Mouse (Mus musculus) fibroblast of lung, adult 2 months (primary cell): ENCODE results near the gene Coch.
"Not testable (repeated sequence)": the region's sequence is repeated elsewhere in the genome, so short reads cannot be mapped to it uniquely, and the experiment has no call there.

Experiments used
- DNase-seq: peaks from one replicate; pipeline ENCODE4 v3.0.0-alpha.2; 2011; ENCODE audit warnings: low read depth

The Coch gene

GRCm38 (mm10) chr12:51593229-51594029 is at the start of gene Coch:
TSS of gene Coch (plus strand) at chr12:51593341.
- DNase-seq, result no peak

- DNase-seq, result no peak
Measured at GRCm38 (mm10) chr12:51543402-51543960, 49.7 kb upstream of the Coch start.

DNA sequence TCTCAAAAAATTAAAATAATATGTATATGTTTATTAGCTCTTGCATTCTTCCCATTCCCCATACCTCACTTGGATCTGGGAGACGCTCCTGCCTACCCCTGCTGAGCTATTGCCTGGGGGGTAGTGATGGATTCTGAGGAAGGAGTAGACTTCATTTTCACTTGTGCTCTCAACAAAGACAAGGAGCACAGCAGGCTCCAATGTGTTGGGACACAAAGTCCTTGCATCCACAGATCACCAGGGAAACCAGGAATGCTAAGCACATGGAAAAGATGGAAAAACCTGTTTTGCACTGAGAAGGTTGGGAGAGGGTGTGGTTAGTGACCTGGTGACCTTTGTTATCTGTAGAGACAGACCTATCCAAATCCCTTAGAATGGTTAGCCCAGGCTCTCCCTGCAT is 38.1 kb upstream of the Coch start:
- no peak for DNase-seq

DNA sequence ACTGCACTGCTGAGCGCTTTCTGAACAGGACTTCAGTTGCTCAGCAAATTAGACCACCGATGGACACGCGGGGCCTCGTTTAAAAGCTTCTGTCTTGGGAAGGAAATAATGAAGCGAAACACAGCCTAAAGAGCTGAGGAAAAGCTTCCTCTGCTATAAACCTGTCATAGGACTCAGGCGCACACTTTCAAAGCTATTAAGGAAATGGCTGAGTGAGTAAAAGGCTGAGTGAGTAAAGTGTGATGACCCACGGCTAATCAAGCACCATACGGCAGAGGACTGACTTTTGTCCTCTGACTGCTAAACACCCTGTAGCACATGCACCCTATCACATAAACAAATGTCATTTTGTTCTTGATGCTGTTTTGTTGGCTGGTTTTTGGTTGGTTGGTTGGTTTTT is 31.7 kb upstream of the Coch start:
- DNase-seq, result no peak

DNA sequence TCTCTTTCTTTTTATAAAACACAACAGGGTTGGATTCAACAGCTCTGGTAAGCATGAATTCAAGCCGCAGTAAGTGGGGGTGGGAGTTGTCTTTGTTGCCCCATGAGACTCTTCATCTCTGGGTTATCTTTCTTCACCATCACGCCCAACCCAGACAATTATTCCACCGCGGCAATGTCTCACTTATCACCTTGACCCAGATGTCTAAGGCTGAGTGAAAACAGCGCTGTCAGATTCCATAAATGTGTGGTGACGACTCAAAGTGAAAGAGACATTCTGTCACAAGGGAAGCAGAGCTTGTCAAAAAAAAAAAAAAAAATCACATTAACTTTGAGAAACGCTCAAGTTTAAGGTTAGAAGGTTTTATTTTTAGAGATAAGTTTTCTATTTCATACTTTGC is 25.9 kb upstream of the Coch start:
- no peak for DNase-seq

DNA sequence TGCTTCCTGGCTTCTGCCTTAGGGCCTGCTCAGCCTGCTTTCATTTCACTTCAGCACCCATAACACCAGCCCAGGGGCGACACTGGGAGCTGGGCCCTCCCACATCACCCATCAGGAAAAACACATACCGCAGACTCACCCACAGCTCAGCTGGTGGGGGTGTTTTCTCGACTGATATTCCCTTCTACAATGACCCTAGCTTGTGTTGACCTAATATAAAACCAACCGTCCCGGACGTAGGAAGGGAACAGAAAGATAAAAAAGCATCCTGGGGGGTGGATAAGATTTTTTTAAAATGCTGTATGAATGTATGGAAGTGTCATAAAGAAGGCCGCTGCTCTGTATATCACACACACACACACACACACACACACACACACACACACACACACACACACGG is 23.7 kb upstream of the Coch start:
- DNase-seq, result no peak

GRCm38 (mm10) chr12:51569944-51570343 is 23.2 kb upstream of the Coch start:
- DNase-seq, result no peak

DNA sequence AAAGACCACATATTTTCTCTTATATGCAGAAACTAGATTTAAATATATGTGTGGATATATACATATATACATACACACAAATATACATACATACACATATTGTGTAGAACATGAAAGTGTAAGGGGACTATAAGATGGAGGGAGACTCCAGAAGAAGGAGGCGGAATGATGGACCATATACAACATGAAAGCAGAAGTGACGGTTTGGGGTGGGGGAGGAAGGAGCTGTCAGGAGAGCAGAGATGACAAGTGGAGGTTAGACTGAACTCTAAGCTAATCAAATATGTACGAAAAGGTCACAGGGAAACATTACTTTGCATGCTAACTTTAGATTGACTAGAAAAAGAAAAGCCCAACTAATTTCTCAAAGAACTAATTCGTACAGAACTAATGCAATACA is 20.5 kb upstream of the Coch start:
- DNase-seq, result no peak

GRCm38 (mm10) chr12:51577816-51578215 is 15.3 kb upstream of the Coch start:
- not testable (repeated sequence) for DNase-seq

GRCm38 (mm10) chr12:51589263-51589662 is 3.9 kb upstream of the Coch start:
- no peak for DNase-seq

- DNase-seq, result no peak
Measured at GRCm38 (mm10) chr12:51591921-51592320, 1.2 kb upstream of the Coch start.

DNA sequence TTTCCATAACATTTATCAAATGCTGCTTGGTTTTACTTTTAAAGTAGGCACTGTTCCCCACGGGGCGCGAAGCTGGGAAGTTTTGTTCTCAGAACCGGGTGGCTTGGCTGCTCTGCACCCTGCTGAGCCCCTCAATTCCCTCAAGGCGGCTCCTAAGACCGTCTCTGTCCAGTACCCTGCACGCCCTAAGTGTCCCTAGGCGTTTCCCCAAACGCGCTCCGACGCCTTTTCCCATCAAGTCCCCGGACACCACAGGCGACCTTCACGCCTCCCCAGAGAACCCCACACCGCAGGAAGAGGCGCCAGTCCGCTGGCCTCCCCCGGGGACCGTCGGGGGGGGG is 283 bp upstream of the Coch start:
- DNase-seq, result no peak

DNA sequence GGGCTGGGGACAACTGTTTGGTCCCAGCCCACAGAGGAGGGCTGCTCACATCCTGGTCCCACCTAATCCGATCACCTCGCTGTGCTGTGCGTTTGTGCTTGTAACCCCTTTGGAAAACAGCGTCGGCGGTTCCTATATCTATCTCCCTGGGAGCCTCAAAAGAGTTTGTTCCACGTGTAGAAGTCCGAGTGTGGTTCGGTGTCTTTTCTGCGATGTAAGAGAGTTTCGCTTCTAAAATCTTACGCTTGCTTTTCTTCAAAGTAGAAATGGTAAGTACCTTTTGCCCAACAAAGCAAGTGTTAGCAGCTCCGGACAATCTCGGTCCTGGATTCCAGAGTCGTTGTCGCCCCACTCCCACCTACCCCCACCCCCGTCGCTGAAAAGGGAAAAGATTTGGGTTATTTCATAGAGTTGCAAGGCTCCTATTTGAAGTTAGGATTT is 909 bp downstream of the Coch start:
- no peak for DNase-seq

GRCm38 (mm10) chr12:51603306-51603705 is 10.2 kb downstream of the Coch start:
- DNase-seq, result no peak

GRCm38 (mm10) chr12:51606138-51606537 is 13.0 kb downstream of the Coch start:
- DNase-seq, result peak; percentile 40

DNA sequence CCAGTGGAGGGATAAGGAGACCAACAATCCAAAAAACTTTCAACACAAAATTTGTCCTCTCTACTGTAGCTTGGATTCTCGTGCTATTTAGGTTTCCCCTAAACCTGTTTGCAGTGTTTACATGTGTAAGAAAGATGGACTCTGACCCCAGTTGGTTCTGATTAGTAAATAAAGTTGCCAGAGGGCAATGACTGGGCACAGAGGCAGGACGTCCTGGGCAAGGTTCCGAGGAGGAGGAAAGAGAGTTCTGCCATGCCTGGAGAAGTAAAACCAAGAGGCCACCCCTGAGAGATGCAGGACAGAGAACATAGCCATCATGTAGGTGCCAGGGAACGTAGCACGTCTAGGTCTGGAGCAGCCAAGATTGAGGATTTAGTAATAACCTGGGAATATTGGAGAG is 19.2 kb downstream of the Coch start:
- no peak for DNase-seq

DNA sequence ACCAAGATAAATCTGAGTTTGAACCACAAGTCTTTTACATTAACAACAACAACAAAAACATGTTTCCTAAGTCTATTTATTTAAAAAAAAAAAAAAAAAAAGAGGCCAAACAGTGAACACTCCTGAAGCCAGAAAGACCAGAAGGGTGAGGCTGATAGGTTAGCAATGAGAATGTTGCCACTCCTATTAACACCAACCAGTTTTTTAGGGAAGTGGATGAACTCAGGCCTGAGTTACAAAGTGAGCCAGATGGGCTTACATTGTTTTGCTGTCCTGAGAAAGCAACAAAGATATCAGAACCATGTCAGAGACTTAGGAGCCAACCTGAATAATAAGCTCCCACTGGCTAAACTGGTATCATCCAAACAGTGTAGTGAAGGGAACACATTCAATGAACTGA is 27.4 kb downstream of the Coch start:
- no peak for DNase-seq

DNA sequence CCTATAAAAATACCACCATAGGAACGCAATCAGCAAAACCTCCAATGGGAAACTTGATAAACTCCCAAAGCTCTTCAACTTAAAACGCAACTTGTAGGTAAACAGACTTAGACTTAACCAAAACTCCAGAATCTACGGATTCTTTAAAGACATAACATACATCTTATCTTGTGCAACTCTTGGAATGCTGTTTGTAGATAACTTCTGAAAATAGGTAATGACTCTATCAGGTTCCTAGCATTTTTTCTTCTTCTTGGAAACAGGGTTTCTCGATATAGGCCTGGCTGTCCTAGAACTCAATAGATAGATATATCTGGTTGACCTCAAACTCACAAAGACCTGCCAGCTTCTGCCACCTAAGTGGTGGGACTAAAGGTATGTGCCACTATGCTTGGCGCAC is 28.0 kb downstream of the Coch start:
- no peak for DNase-seq

- DNase-seq, result no peak
Measured at GRCm38 (mm10) chr12:51622670-51623365, 29.7 kb downstream of the Coch start.

DNA sequence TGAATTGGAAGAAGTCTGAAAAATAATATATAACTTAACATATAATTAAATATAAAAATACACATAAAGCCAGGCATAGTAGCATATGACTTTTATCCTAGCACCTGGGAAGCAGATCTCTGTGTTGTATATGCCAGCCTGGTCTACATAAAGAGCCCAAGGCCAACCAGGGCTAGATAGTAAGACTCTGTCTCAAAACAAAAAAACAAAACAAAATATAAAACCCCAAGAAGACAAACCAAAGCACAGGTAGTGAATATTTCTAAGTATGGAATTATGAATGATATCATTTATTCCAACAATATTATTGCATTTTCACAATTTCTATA is 30.2 kb downstream of the Coch start:
- no peak for DNase-seq

DNA sequence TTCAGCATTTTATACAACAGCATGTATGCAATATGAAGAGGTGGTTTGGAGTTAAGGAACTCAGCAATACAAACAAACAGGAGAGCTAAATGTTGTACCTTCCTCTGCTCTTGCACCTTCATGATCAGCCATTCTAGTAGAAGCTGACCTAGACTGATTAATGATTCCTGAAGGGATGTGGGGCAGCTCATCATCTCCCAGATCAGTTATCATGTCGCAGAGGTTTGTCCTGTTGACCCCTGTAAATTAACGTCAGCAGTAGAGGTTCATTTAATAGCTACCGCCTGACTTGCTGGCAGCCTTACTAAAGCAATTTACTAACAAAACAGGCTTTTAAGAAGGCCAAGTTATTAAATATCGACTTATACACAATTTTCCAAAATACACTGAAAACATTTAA is 40.3 kb downstream of the Coch start:
- no peak for DNase-seq

DNA sequence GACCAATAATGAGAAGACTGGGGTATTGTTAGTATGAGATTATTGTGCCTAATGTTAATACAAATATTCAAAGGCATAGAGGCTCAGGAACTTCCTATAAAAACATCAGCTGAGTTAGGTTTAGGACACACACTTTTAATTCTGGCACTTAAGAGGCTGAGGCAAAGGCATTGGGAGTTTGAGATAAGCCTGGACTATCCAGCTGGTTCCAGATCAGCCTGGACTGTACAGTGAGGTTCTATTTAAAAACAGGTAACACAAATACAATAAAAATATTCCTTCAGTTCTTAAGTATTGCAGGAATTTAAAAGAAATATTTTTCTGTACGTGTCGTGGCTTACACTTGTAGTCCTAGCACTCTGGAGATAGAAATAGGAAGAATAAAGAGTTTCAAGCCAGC is 43.1 kb downstream of the Coch start:
- DNase-seq, result no peak

- no peak for DNase-seq
Measured at GRCm38 (mm10) chr12:51636689-51637470, 43.7 kb downstream of the Coch start.
